Mouse (Mus musculus) olfactory bulb, adult 2 months (tissue): ENCODE measurements around the gene Klhl5.

Experiments used
- CTCF ChIP-seq: fragments of 200-500 bp; IDR thresholded peaks from 2 replicates; pipeline ENCODE4 v1.5.1; 2012; ENCODE audit warnings: low read depth, mild to moderate bottlenecking, low read length, moderate library complexity; ENCODE audit not compliant: insufficient read depth
- POLR2A ChIP-seq: fragments of 200-500 bp; IDR thresholded peaks from 2 replicates; pipeline ENCODE4 v1.6.1; 2012; ENCODE audit warnings: mild to moderate bottlenecking, low read depth, low read length, moderate library complexity; ENCODE audit not compliant: insufficient read depth

DNA sequence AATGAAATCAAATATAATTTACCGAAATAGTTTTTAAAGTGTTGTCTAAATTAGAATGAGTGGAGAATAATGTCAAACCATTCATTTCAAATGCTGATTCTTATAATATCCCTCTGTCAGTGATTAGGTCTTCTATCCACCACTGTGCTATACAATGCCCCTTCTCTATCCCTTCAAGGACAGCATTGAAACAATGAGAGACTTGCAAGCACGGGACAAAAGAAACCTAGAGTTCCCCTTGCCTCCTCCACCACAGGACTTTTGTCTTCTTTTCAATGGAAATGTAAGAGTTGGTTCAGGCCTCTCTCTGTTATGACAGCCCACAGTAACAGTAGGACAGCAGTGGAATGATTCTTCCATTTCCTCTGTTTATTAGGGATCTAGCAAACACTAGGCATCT lies 44.1 kb upstream of the Klhl5 start:
- TF ChIP-seq POLR2A (no peak), CTCF (no peak)
